Mouse (Mus musculus) forebrain, embryonic 11.5 days (tissue): ENCODE results near the gene B4galt2. TPM values are rescaled to one million over a fixed set of nuclear protein-coding genes. Genes with fewer than 3 reads are reported as not detected.

ENCODE experiments used
- ATAC-seq: fragments of 200-750 bp; cut with Nextera tagmentation; replicated peaks from 2 replicates; pipeline ENCODE4 v1.8.0; 2017; ENCODE audit warnings: moderate TSS enrichment; ENCODE audit not compliant: low FRiP score
- DNase-seq: peaks from one replicate; pipeline ENCODE4 v3.0.0-alpha.2; 2017; ENCODE audit warnings: low spot score
- H3K27ac ChIP-seq: fragments of 300-500 bp; sonication (generic); 2 replicates; pipeline ENCODE4 v1.5.1; 2014; ENCODE audit warnings: low read depth, low read length
- H3K27me3 ChIP-seq: fragments of 300-500 bp; sonication (generic); 2 replicates; pipeline ENCODE4 v1.6.1; 2014; ENCODE audit warnings: mild to moderate bottlenecking, low read length, mixed read lengths; ENCODE audit not compliant: control insufficient read depth, insufficient read depth
- H3K36me3 ChIP-seq: fragments of 300-500 bp; sonication (generic); 2 replicates; pipeline ENCODE4 v1.6.1; 2014; ENCODE audit warnings: mild to moderate bottlenecking, low read length, moderate library complexity, mixed read lengths; ENCODE audit not compliant: control insufficient read depth, insufficient read depth
- H3K4me1 ChIP-seq: fragments of 300-500 bp; sonication (generic); replicated peaks from 2 replicates; pipeline ENCODE4 v1.6.1; 2014; ENCODE audit warnings: low read length, mixed read lengths; ENCODE audit not compliant: control insufficient read depth, insufficient read depth
- H3K4me2 ChIP-seq: fragments of 300-500 bp; sonication (generic); 2 replicates; pipeline ENCODE4 v1.6.1; 2014; ENCODE audit warnings: low read depth, mild to moderate bottlenecking, low read length, moderate library complexity, mixed read lengths; ENCODE audit not compliant: severe bottlenecking
- H3K4me3 ChIP-seq: fragments of 300-500 bp; sonication (generic); 2 replicates; pipeline ENCODE4 v1.5.1; 2014; ENCODE audit warnings: low read depth, low read length
- H3K9ac ChIP-seq: fragments of 300-500 bp; sonication (generic); 2 replicates; pipeline ENCODE4 v1.6.1; 2014; ENCODE audit warnings: low read length
- H3K9me3 ChIP-seq: fragments of 300-500 bp; sonication (generic); 2 replicates; pipeline ENCODE4 v1.6.1; 2016; ENCODE audit warnings: low read length, mixed read lengths; ENCODE audit not compliant: control insufficient read depth
- WGBS: fragments of 180-500 bp; shearing (Covaris S2); extraction: QIAGEN DNeasy Blood & Tissue Kit; methylation state at CpG from one replicate; pipeline ENCODE4 v1.1.7; 2014; 5-methylcytosine and 5-hydroxymethylcytosine counted together
- polyA plus RNA-seq: library from polyadenylated mRNA; unstranded; fragments of >200 nt; fragmentation: Nextera tagmentation; extraction: Ambion mirVana; gene quantifications from 2 replicates; pipeline ENCODE4 v1.2.1, GENCODE M21; 2014

B4galt2 gene
- polyA plus RNA-seq, 1 experiment from 2014 or later: 31.3 TPM

GRCm38 (mm10) chr4:117872471-117872886 lies 10.8 kb downstream of the B4galt2 start, which contains the start of gene Ccdc24:
Ccdc24 (minus strand) TSS chr4:117872557.
- ATAC-seq: peak; percentile 49; the same call in 1 of the 2 replicates
- H3K9ac ChIP-seq: 0 out of 2 replicates have a peak within 1 kb of the TSS, but pooled peaks have one; percentile 33
- peak within 1 kb of the TSS; percentile 35 for H3K4me2 ChIP-seq
- no peaks in the 10 kb centered on the region for H3K9me3 ChIP-seq
- DNase-seq: peak; percentile 68
- no peak within 1 kb of the TSS for H3K27ac ChIP-seq
- H3K36me3 ChIP-seq: peaks cover 3% of the 10 kb centered on the region; the same call in 1 of the 2 replicates
- no peaks in the 10 kb centered on the region for H3K27me3 ChIP-seq
- 0 out of 2 replicates have a peak, but pooled peaks cover 6% of the 10 kb centered on the region for H3K4me1 ChIP-seq
- 6% methylated on average over 14 of the region's 14 CpGs for WGBS
- H3K4me3 ChIP-seq: no peak within 1 kb of the TSS; the same call in 1 of the 2 replicates

GRCm38 (mm10) chr4:117871787-117872186 lies 11.5 kb downstream of the B4galt2 start:
- H3K4me1 ChIP-seq: 0 out of 2 replicates have a peak, but pooled peaks cover 6% of the 10 kb centered on the region
- ATAC-seq: no peak
- H3K9ac ChIP-seq: no peak overlapping the region
- DNase-seq: no peak
- 69% methylated on average over 7 of the region's 7 CpGs for WGBS
- no peaks in the 10 kb centered on the region for H3K27me3 ChIP-seq
- no peak overlapping the region for H3K4me3 ChIP-seq
- H3K9me3 ChIP-seq: no peaks in the 10 kb centered on the region
- H3K36me3 ChIP-seq: peaks cover 3% of the 10 kb centered on the region; the same call in 1 of the 2 replicates
- H3K4me2 ChIP-seq: no peak overlapping the region; the same call in 1 of the 2 replicates
- no peak overlapping the region for H3K27ac ChIP-seq

- DNase-seq (no peak), ATAC-seq (no peak)
- Histone ChIP-seq H3K27me3 (no peaks in the 10 kb centered on the region), H3K9me3 (no peaks in the 10 kb centered on the region), H3K9ac (no peak overlapping the region), H3K4me2 (no peak overlapping the region), H3K4me1 (0 out of 2 replicates have a peak, but pooled peaks cover 6% of the 10 kb centered on the region), H3K27ac (no peak overlapping the region), H3K4me3 (no peak overlapping the region), H3K36me3 (peaks cover 3% of the 10 kb centered on the region; the same call in 1 of the 2 replicates)
- WGBS: 71% methylated on average over 1 of the region's 1 CpGs
Observed at GRCm38 (mm10) chr4:117870437-117870836, 12.8 kb downstream of the B4galt2 start.

GRCm38 (mm10) chr4:117869317-117869716 lies 14.0 kb downstream of the B4galt2 start:
- Histone ChIP-seq H3K9me3 (no peaks in the 10 kb centered on the region), H3K27me3 (no peaks in the 10 kb centered on the region), H3K27ac (no peak overlapping the region), H3K4me1 (0 out of 2 replicates have a peak, but pooled peaks cover 6% of the 10 kb centered on the region), H3K4me2 (no peak overlapping the region), H3K36me3 (peaks cover 3% of the 10 kb centered on the region; the same call in 1 of the 2 replicates), H3K9ac (no peak overlapping the region), H3K4me3 (no peak overlapping the region)
- no peak for ATAC-seq
- 82% methylated on average over 9 of the region's 9 CpGs for WGBS
- DNase-seq: no peak

- H3K4me2 ChIP-seq: no peak overlapping the region
- no peak overlapping the region for H3K9ac ChIP-seq
- H3K27me3 ChIP-seq: no peaks in the 10 kb centered on the region
- no peaks in the 10 kb centered on the region for H3K9me3 ChIP-seq
- H3K4me1 ChIP-seq: 0 out of 2 replicates have a peak, but pooled peaks cover 5% of the 10 kb centered on the region
- DNase-seq (peak; percentile 84), ATAC-seq (peak; percentile 40; the same call in 1 of the 2 replicates)
- H3K36me3 ChIP-seq: no peaks in the 10 kb centered on the region
- no peak overlapping the region for H3K4me3 ChIP-seq
- WGBS: 17% methylated on average over 24 of the region's 24 CpGs
- no peak overlapping the region for H3K27ac ChIP-seq
Observed at GRCm38 (mm10) chr4:117867823-117868222, 15.5 kb downstream of the B4galt2 start.

GRCm38 (mm10) chr4:117867000-117867399 lies 16.3 kb downstream of the B4galt2 start:
- Histone ChIP-seq H3K27ac (no peak overlapping the region), H3K9ac (no peak overlapping the region), H3K27me3 (no peaks in the 10 kb centered on the region), H3K4me3 (no peak overlapping the region), H3K36me3 (no peaks in the 10 kb centered on the region), H3K4me2 (no peak overlapping the region), H3K9me3 (no peaks in the 10 kb centered on the region), H3K4me1 (no peaks in the 10 kb centered on the region)
- DNase-seq (no peak), ATAC-seq (no peak)
- 77% methylated on average over 6 of the region's 6 CpGs for WGBS

- H3K27me3 ChIP-seq: no peaks in the 10 kb centered on the region
- H3K4me1 ChIP-seq: no peaks in the 10 kb centered on the region
Observed at GRCm38 (mm10) chr4:117866083-117866482, 17.2 kb downstream of the B4galt2 start.

GRCm38 (mm10) chr4:117862823-117863222 lies 20.5 kb downstream of the B4galt2 start:
- no peak overlapping the region for H3K27ac ChIP-seq
- H3K27me3 ChIP-seq: no peaks in the 10 kb centered on the region
- no peaks in the 10 kb centered on the region for H3K9me3 ChIP-seq
- H3K4me3 ChIP-seq: no peak overlapping the region
- no peak for DNase-seq
- no peak for ATAC-seq
- H3K4me1 ChIP-seq: no peaks in the 10 kb centered on the region; the same call in 1 of the 2 replicates
- H3K9ac ChIP-seq: no peak overlapping the region
- H3K36me3 ChIP-seq: no peaks in the 10 kb centered on the region
- WGBS: 35% methylated on average over 4 of the region's 4 CpGs
- H3K4me2 ChIP-seq: no peak overlapping the region

More at GRCm38 (mm10) chr4:117866083-117866482, 17.2 kb downstream of the B4galt2 start:
- no peak overlapping the region for H3K4me2 ChIP-seq
- no peak for ATAC-seq
- no peaks in the 10 kb centered on the region for H3K36me3 ChIP-seq
- no peak for DNase-seq
- no peak overlapping the region for H3K4me3 ChIP-seq
- H3K27ac ChIP-seq: no peak overlapping the region
- 65% methylated on average over 9 of the region's 9 CpGs for WGBS
- H3K9me3 ChIP-seq: no peaks in the 10 kb centered on the region
- H3K9ac ChIP-seq: peak overlapping the region; percentile 6; the same call in 1 of the 2 replicates

- Histone ChIP-seq H3K4me2 (no peak overlapping the region), H3K9me3 (no peaks in the 10 kb centered on the region), H3K27me3 (no peaks in the 10 kb centered on the region), H3K27ac (no peak overlapping the region), H3K4me3 (no peak overlapping the region), H3K9ac (no peak overlapping the region), H3K36me3 (no peaks in the 10 kb centered on the region), H3K4me1 (no peaks in the 10 kb centered on the region; the same call in 1 of the 2 replicates)
- 86% methylated on average over 9 of the region's 9 CpGs for WGBS
- no peak for DNase-seq
- no peak for ATAC-seq
Observed at GRCm38 (mm10) chr4:117860570-117860969, 22.7 kb downstream of the B4galt2 start.
